Mouse (Mus musculus): ENCODE results near the gene Medag. TPM values are rescaled to one million over a fixed set of nuclear protein-coding genes. Genes with fewer than 3 reads are reported as not detected.

Medag gene
- 28.4 TPM for polyA plus RNA-seq (2015; fragmentation: Illumina TruSeq; extraction: RNeasy Lipid Tissue Mini Kit (QIAGEN cat#74804); ENCODE audit: low read depth, low replicate concordance)

GRCm38 (mm10) chr5:149411509-149412193, at the start of gene Medag:
Medag (plus strand) TSS chr5:149411749.

GRCm38 (mm10) chr5:149439531-149440179, 28.1 kb downstream of the Medag start, which contains the start of gene Tex26:
Tex26 (plus strand) TSS chr5:149439660.

Other genes starting within 250 kb of the Medag start
- 26.5 TPM for gene Uspl1, start 227.4 kb upstream of the Medag start, polyA plus RNA-seq (2015; fragmentation: Illumina TruSeq; extraction: RNeasy Lipid Tissue Mini Kit (QIAGEN cat#74804); ENCODE audit: low read depth, low replicate concordance)
- 397 TPM for gene Hmgb1, start 227.3 kb upstream of the Medag start, polyA plus RNA-seq (2015; fragmentation: Illumina TruSeq; extraction: RNeasy Lipid Tissue Mini Kit (QIAGEN cat#74804); ENCODE audit: low read depth, low replicate concordance)
- 13.7 TPM for gene Alox5ap, start 147.0 kb upstream of the Medag start, polyA plus RNA-seq (2015; fragmentation: Illumina TruSeq; extraction: RNeasy Lipid Tissue Mini Kit (QIAGEN cat#74804); ENCODE audit: low read depth, low replicate concordance)
- 0.42 TPM for gene Tex26, start 27.9 kb downstream of the Medag start, polyA plus RNA-seq (2015; fragmentation: Illumina TruSeq; extraction: RNeasy Lipid Tissue Mini Kit (QIAGEN cat#74804); ENCODE audit: low read depth, low replicate concordance)
- gene Wdr95, start 116.9 kb downstream of the Medag start, polyA plus RNA-seq (2015; fragmentation: Illumina TruSeq; extraction: RNeasy Lipid Tissue Mini Kit (QIAGEN cat#74804); ENCODE audit: low read depth, low replicate concordance): 0.34 TPM
- 239 TPM for gene Hsph1, start 224.6 kb downstream of the Medag start, polyA plus RNA-seq (2015; fragmentation: Illumina TruSeq; extraction: RNeasy Lipid Tissue Mini Kit (QIAGEN cat#74804); ENCODE audit: low read depth, low replicate concordance)

Data from brain, adult 10 weeks (tissue).